Mouse (Mus musculus) megakaryocyte, embryonic 14.5 days (primary cell): ENCODE results near the gene Vta1. TPM values are rescaled to one million over a fixed set of nuclear protein-coding genes. Genes with fewer than 3 reads are reported as not detected.
A peak's percentile ranks its signal among the peaks of the same experiment; 100 is the strongest.

Experiments
- H3K27me3 ChIP-seq: replicated peaks from 2 replicates; pipeline ENCODE3; 2012; ENCODE audit warnings: inconsistent platforms
- H3K36me3 ChIP-seq: replicated peaks from 2 replicates; pipeline ENCODE3; 2012; ENCODE audit warnings: low read length, inconsistent platforms, mixed read lengths
- H3K4me1 ChIP-seq: 2 replicates; pipeline ENCODE4 v1.6.1; 2012; ENCODE audit warnings: inconsistent platforms
- H3K4me3 ChIP-seq: replicated peaks from 2 replicates; pipeline ENCODE3; 2012; ENCODE audit warnings: moderate library complexity, mild to moderate bottlenecking, inconsistent platforms
- H3K9me3 ChIP-seq: 2 replicates; pipeline ENCODE4 v1.6.1; 2012; ENCODE audit warnings: inconsistent platforms
- FLI1 ChIP-seq: IDR thresholded peaks from 2 replicates; pipeline ENCODE4 v1.6.1; 2012; ENCODE audit warnings: low read length, inconsistent platforms, mixed read lengths
- GATA1 ChIP-seq: IDR thresholded peaks from 3 replicates; pipeline ENCODE4 v1.6.1; 2012; ENCODE audit warnings: mixed read lengths, low read length, inconsistent platforms, borderline replicate concordance
- polyA plus RNA-seq: library from polyadenylated mRNA; stranded (reverse); fragments of >175 nt; gene quantifications from 2 replicates; pipeline ENCODE4 v1.2.3, GENCODE M21; 2012; ENCODE audit warnings: low replicate concordance; ENCODE audit not compliant: insufficient read depth

Vta1 gene
- polyA plus RNA-seq = 12.4 and 15.5 TPM in 2 replicates

DNA sequence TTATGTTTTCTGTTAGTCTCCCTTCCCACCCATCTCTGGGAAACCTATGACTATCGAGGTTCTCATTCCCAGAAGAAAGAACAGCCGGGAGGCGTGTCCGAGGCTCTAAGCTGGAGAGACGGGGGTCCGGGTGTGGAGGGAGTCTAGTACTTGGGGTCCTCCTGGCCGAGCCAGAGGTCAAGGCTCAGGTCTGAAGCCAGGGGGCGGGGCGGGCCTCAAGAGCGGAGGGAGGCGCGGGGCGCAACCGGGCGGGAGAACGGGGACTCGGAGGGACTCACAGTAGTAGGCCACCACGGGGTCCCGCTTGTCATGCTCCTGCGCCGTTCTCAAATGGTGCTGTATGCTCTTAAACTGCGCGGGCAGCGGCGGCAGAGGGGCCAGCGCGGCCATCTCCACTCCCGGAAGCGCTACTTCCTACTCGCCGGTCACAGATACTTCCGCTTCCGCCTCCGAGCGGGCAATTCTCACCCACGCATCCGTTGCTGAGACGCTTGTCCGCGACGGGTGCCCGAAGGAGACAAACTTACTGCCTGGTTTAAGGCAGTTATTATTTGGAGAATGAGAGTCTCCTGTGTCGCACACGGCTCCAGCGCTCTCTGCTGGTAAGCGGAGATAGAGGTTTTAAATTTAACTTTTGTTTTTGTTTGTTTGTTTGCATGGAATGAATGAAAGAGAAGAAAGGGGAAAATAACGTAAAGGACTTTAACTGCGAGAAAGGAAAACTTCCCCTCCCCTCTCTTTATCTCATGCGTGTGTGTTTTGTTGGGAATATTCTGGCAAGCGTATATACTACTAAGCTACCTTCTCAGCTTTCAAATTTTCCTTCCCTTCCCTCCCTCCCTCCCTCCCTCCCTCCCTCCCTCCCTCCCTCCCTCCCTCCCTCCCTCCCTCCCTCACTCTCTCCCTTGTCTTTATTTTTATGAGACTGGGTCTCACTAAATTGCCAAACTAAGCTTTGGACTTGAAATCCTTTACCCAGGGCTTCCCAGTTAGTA, at the start of gene Vta1, which contains the start of gene Nmbr:
Vta1 (minus strand) TSS at position 489 of the 995 bp plus-strand sequence.
Nmbr (plus strand) TSS at position 520 of the 995 bp plus-strand sequence.
- no peaks in the 10 kb centered on the region for H3K27me3 ChIP-seq
- peak within 1 kb of the TSS; percentile 98 for H3K4me3 ChIP-seq
- TF ChIP-seq FLI1 (peak; percentile 85), GATA1 (no peak)
- H3K4me1 ChIP-seq = peaks cover 19% of the 10 kb centered on the region
- H3K36me3 ChIP-seq = peaks cover 11% of the 10 kb centered on the region
- no peaks in the 10 kb centered on the region for H3K9me3 ChIP-seq

DNA sequence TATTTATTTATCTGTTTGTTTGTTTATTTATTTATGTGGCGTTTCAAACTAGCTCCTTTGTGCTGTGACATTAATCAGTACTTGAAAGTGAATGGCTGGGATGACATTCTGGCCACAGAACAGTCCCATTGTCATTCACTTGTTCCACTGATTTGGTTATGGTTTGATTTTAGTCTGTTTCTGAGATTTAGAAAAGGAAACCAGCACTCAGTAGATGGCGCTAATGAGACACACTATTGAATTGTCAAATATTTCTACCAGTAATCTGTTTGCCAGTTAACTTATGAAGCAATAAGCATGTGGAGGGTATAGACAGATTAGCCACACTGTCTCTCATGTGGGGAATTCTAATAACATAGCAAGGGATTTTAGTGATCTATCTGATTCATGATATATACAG, 28.9 kb upstream of the Vta1 start:
- no peak overlapping the region for H3K4me3 ChIP-seq
- no peaks in the 10 kb centered on the region for H3K27me3 ChIP-seq
- no peaks in the 10 kb centered on the region; the same call in 1 of the 2 replicates for H3K9me3 ChIP-seq
- TF ChIP-seq GATA1 (no peak), FLI1 (no peak)
- no peaks in the 10 kb centered on the region for H3K4me1 ChIP-seq
- no peaks in the 10 kb centered on the region for H3K36me3 ChIP-seq

DNA sequence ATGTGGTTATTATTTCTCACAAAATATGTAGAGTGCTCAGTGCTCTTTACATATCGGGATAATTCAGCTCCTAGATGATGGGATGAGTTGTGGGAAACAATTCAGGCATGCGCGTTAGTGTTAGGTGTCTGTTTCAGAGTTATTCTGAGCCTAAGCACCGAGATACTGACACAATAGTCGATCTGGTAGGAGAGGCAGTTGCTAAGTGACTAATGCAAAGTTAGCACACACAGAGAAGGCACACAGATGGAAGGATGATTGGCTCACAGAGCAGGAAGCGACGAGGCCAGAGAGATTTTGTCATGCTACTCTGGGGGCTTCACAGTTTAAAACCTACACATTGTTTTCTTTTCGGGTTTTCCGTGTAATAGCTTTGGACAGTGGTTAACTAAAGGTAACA, 20.3 kb upstream of the Vta1 start:
- Histone ChIP-seq H3K4me3 (no peak overlapping the region), H3K27me3 (no peaks in the 10 kb centered on the region), H3K4me1 (no peaks in the 10 kb centered on the region), H3K9me3 (no peaks in the 10 kb centered on the region), H3K36me3 (no peaks in the 10 kb centered on the region)
- no peak for TF ChIP-seq FLI1
- TF ChIP-seq GATA1 = no peak

DNA sequence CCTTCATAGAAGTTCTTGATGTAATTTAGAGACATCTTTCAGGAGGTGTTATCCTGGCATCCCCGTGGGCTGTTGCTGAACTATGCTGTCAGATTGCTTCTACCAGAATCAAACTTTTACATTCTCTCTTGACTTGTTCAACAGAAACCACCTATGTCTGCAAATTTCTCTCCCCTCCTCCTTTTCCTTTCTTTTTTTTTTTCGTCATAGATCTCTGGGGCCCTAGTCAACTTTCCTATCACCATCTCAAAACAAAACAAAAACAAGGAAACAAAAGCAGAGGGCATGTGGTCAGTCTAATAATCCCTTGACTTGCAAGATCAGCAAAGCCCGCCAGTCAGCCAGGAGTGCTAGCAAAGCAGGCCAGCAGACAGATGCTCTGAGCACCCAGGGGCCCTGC, 12.8 kb upstream of the Vta1 start, which contains the start of gene Gje1:
Gje1 (minus strand) TSS at position 101 of the 400 bp plus-strand sequence.
- no peak for TF ChIP-seq FLI1
- TF ChIP-seq GATA1 = no peak
- H3K4me1 ChIP-seq = no peaks in the 10 kb centered on the region
- H3K27me3 ChIP-seq = no peaks in the 10 kb centered on the region
- H3K4me3 ChIP-seq = no peak within 1 kb of the TSS
- H3K36me3 ChIP-seq = no peaks in the 10 kb centered on the region
- H3K9me3 ChIP-seq = no peaks in the 10 kb centered on the region

DNA sequence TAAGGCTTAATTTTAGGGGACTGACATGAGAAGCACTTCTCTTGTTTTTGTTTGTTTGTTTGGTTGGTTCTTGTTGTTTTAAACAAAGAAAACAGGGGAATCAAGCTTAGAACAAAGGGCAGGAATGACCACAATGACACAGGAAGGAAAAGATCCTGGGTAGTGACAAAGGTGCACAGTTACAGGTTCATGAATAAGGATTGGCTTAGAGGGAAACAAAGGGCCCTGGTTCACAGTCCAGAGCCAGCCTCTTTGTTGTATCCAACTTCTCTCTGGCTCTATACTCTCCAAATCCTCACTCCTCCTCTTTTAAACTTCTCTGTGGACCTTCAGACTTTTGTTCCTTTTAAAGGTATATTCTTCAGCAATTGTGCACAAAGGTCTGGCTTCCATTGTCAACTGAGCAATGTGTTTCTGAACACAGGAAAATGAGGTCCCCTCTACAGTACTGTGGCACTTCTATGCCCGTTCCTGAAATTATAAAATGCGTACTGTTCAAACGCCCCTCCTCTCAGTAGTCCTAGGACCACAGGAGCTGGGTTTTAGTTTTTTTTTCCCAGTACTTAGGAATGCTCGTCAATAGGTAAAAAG, 1.4 kb downstream of the Vta1 start:
- H3K9me3 ChIP-seq = no peaks in the 10 kb centered on the region
- TF ChIP-seq FLI1 (no peak), GATA1 (no peak)
- peaks cover 19% of the 10 kb centered on the region for H3K4me1 ChIP-seq
- peak overlapping the region; percentile 98 for H3K4me3 ChIP-seq
- no peaks in the 10 kb centered on the region for H3K27me3 ChIP-seq
- peaks cover 21% of the 10 kb centered on the region for H3K36me3 ChIP-seq

- Histone ChIP-seq H3K36me3 (peaks cover 21% of the 10 kb centered on the region), H3K4me1 (peaks cover 19% of the 10 kb centered on the region), H3K9me3 (no peaks in the 10 kb centered on the region), H3K27me3 (no peaks in the 10 kb centered on the region), H3K4me3 (peak overlapping the region; percentile 98)
- no peak for TF ChIP-seq GATA1
- no peak for TF ChIP-seq FLI1
Measured at GRCm38 (mm10) chr10:14703239-14703638, 2.1 kb downstream of the Vta1 start.

DNA sequence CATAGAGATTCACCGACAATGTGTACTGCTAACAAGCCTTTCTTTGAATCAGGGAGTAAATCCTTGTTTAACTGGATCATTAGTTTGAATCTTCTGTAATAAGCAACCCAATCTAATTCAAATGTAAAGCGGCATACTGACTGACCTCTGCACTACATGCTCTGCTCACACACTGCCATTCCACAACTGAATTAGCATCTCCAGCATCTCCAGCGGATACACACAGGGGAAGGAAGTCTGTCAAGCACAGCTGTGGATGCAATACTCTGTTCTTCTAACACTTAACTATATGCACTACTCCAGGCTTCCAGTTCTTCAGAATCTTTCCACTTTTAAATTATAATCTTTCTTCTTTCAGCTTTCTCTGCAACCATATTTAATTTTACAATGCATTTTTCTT, 15.0 kb downstream of the Vta1 start:
- Histone ChIP-seq H3K9me3 (peaks cover 10% of the 10 kb centered on the region; the same call in 1 of the 2 replicates), H3K4me3 (no peak overlapping the region), H3K36me3 (peaks cover 35% of the 10 kb centered on the region), H3K27me3 (no peaks in the 10 kb centered on the region), H3K4me1 (peaks cover 10% of the 10 kb centered on the region)
- TF ChIP-seq GATA1 = no peak
- no peak for TF ChIP-seq FLI1

- TF ChIP-seq FLI1 (no peak), GATA1 (no peak)
- H3K36me3 ChIP-seq = peaks cover 49% of the 10 kb centered on the region
- no peaks in the 10 kb centered on the region for H3K27me3 ChIP-seq
- peaks cover 10% of the 10 kb centered on the region for H3K4me1 ChIP-seq
- H3K9me3 ChIP-seq = peaks cover 10% of the 10 kb centered on the region; the same call in 1 of the 2 replicates
- H3K4me3 ChIP-seq = no peak overlapping the region
Measured at GRCm38 (mm10) chr10:14688785-14689442, 16.4 kb downstream of the Vta1 start.

- H3K4me3 ChIP-seq = no peak overlapping the region
- peaks cover 67% of the 10 kb centered on the region for H3K36me3 ChIP-seq
- H3K27me3 ChIP-seq = no peaks in the 10 kb centered on the region
- peaks cover 10% of the 10 kb centered on the region; the same call in 1 of the 2 replicates for H3K9me3 ChIP-seq
- TF ChIP-seq FLI1 = no peak
- no peak for TF ChIP-seq GATA1
- H3K4me1 ChIP-seq = peaks cover 5% of the 10 kb centered on the region
Measured at GRCm38 (mm10) chr10:14685663-14686062, 19.7 kb downstream of the Vta1 start.
